Mouse (Mus musculus) kidney, adult 2 months (tissue): ENCODE data around the gene Ltb. TPM values are rescaled to one million over a fixed set of nuclear protein-coding genes. Genes with fewer than 3 reads are reported as not detected.

Experiments used
- DNase-seq: peaks from one replicate; pipeline ENCODE4 v3.0.0; 2021
- H3K27ac ChIP-seq: fragments of 200-500 bp; 2 replicates; pipeline ENCODE4 v1.5.1; 2012; ENCODE audit warnings: low read depth, low read length, control low read depth, inconsistent platforms; ENCODE audit not compliant: insufficient read depth
- H3K27me3 ChIP-seq: fragments of 200-500 bp; replicated peaks from 2 replicates; pipeline ENCODE4 v1.6.1; 2012; ENCODE audit warnings: mild to moderate bottlenecking, moderate library complexity, low read length, inconsistent platforms; ENCODE audit not compliant: control insufficient read depth, insufficient read depth
- H3K36me3 ChIP-seq: fragments of 200-500 bp; 2 replicates; pipeline ENCODE4 v1.6.1; 2012; ENCODE audit warnings: mild to moderate bottlenecking, moderate library complexity, low read length, inconsistent platforms; ENCODE audit not compliant: control insufficient read depth, insufficient read depth
- H3K4me1 ChIP-seq: fragments of 200-500 bp; 2 replicates; pipeline ENCODE4 v1.6.1; 2011; ENCODE audit warnings: low read length; ENCODE audit not compliant: control insufficient read depth, insufficient read depth
- H3K4me3 ChIP-seq: fragments of 200-500 bp; 2 replicates; pipeline ENCODE4 v1.5.1; 2011; ENCODE audit warnings: mild to moderate bottlenecking, low read depth, low read length, control low read depth; ENCODE audit not compliant: insufficient read depth
- CTCF ChIP-seq: fragments of 200-500 bp; conservative IDR thresholded peaks from 2 replicates; pipeline ENCODE4 v1.5.1; 2011; ENCODE audit warnings: low read depth, mild to moderate bottlenecking, control low read depth, low read length, moderate library complexity, mixed read lengths; ENCODE audit not compliant: insufficient read depth, insufficient read length
- POLR2A ChIP-seq: fragments of 200-500 bp; IDR thresholded peaks from one replicate; pipeline ENCODE4 v1.6.1; 2011; ENCODE audit warnings: low read depth, low read length, control low read depth
- WGBS: fragments of 180-500 bp; shearing (Covaris S2); methylation state at CpG from one replicate; pipeline ENCODE4 v1.1.7; 2018; 5-methylcytosine and 5-hydroxymethylcytosine counted together
- polyA plus RNA-seq: library from polyadenylated mRNA; depleted of rRNA; stranded (reverse); fragments of >200 nt; gene quantifications from 2 replicates; pipeline ENCODE4 v1.2.3, GENCODE M21; 2012

Ltb gene
- polyA plus RNA-seq, 1 experiment: 20.9 TPM

GRCm38 (mm10) chr17:35154616-35155015 lies 39.6 kb upstream of the Ltb start:
- Histone ChIP-seq H3K4me3 (no peak overlapping the region), H3K36me3 (peaks cover 39% of the 10 kb centered on the region), H3K4me1 (no peaks in the 10 kb centered on the region; the same call in 1 of the 2 replicates), H3K27ac (no peak overlapping the region), H3K27me3 (no peaks in the 10 kb centered on the region)
- TF ChIP-seq CTCF: no peak
- no peak for TF ChIP-seq POLR2A
- no peak for DNase-seq
- WGBS: 83% methylated on average over 7 of the region's 7 CpGs

- Histone ChIP-seq H3K4me1 (no peaks in the 10 kb centered on the region; the same call in 1 of the 2 replicates), H3K27me3 (no peaks in the 10 kb centered on the region), H3K27ac (no peak overlapping the region), H3K36me3 (peaks cover 38% of the 10 kb centered on the region), H3K4me3 (no peak overlapping the region)
- WGBS: 80% methylated on average over 12 of the region's 12 CpGs
- DNase-seq: no peak
- TF ChIP-seq CTCF (no peak), POLR2A (no peak)
These were observed 38.8 kb upstream of the Ltb start for GRCm38 (mm10) chr17:35155451-35155850.

GRCm38 (mm10) chr17:35156461-35157200 lies 37.6 kb upstream of the Ltb start:
- H3K36me3 ChIP-seq: peaks cover 44% of the 10 kb centered on the region
- no peak for TF ChIP-seq CTCF
- no peak for TF ChIP-seq POLR2A
- H3K27me3 ChIP-seq: no peaks in the 10 kb centered on the region
- H3K4me1 ChIP-seq: peaks cover 2% of the 10 kb centered on the region; the same call in 1 of the 2 replicates
- WGBS: 84% methylated on average over 33 of the region's 33 CpGs
- DNase-seq: no peak
- no peak overlapping the region for H3K27ac ChIP-seq
- H3K4me3 ChIP-seq: no peak overlapping the region

GRCm38 (mm10) chr17:35157254-35157653 lies 37.0 kb upstream of the Ltb start:
- H3K36me3 ChIP-seq: peaks cover 44% of the 10 kb centered on the region
- H3K27me3 ChIP-seq: no peaks in the 10 kb centered on the region
- 87% methylated on average over 8 of the region's 8 CpGs for WGBS
- H3K4me1 ChIP-seq: peaks cover 5% of the 10 kb centered on the region
- no peak overlapping the region for H3K4me3 ChIP-seq
- TF ChIP-seq POLR2A: no peak
- no peak for TF ChIP-seq CTCF
- DNase-seq: no peak
- H3K27ac ChIP-seq: no peak overlapping the region

- 72% methylated on average over 8 of the region's 8 CpGs for WGBS
- no peaks in the 10 kb centered on the region for H3K27me3 ChIP-seq
- DNase-seq: no peak
- no peak for TF ChIP-seq POLR2A
- no peak for TF ChIP-seq CTCF
- H3K27ac ChIP-seq: no peak overlapping the region
- H3K4me3 ChIP-seq: no peak overlapping the region
- H3K4me1 ChIP-seq: peaks cover 10% of the 10 kb centered on the region
- H3K36me3 ChIP-seq: peaks cover 39% of the 10 kb centered on the region
These were observed 36.5 kb upstream of the Ltb start for GRCm38 (mm10) chr17:35157661-35158175.

GRCm38 (mm10) chr17:35158850-35159593 lies 35.2 kb upstream of the Ltb start:
- Histone ChIP-seq H3K27ac (no peak overlapping the region), H3K36me3 (peaks cover 33% of the 10 kb centered on the region), H3K27me3 (no peaks in the 10 kb centered on the region), H3K4me1 (peaks cover 16% of the 10 kb centered on the region), H3K4me3 (no peak overlapping the region)
- WGBS: 91% methylated on average over 16 of the region's 16 CpGs
- no peak for TF ChIP-seq POLR2A
- no peak for TF ChIP-seq CTCF
- no peak for DNase-seq

GRCm38 (mm10) chr17:35159638-35160037 lies 34.6 kb upstream of the Ltb start:
- DNase-seq: no peak

More at GRCm38 (mm10) chr17:35159638-35160037, 34.6 kb upstream of the Ltb start:
- no peak for TF ChIP-seq POLR2A
- TF ChIP-seq CTCF: no peak
- Histone ChIP-seq H3K4me3 (no peak overlapping the region), H3K27me3 (no peaks in the 10 kb centered on the region), H3K36me3 (peaks cover 29% of the 10 kb centered on the region), H3K4me1 (peaks cover 16% of the 10 kb centered on the region), H3K27ac (no peak overlapping the region)
- WGBS: 78% methylated on average over 7 of the region's 7 CpGs
